Mouse (Mus musculus) heart, embryonic 11.5 days (tissue): ENCODE data around the gene Snhg11. TPM values are rescaled to one million over a fixed set of nuclear protein-coding genes. Genes with fewer than 3 reads are reported as not detected.

Source experiments
- ATAC-seq: fragments of 200-750 bp; cut with Nextera tagmentation; replicated peaks from 2 replicates; pipeline ENCODE4 v1.8.0; 2017; ENCODE audit warnings: moderate library complexity; ENCODE audit not compliant: insufficient number of reproducible peaks, low FRiP score, low TSS enrichment
- H3K27ac ChIP-seq: fragments of 300-500 bp; sonication (generic); 2 replicates; pipeline ENCODE4 v1.5.1; 2014; ENCODE audit warnings: mild to moderate bottlenecking, low read depth, low read length
- H3K27me3 ChIP-seq: fragments of 300-500 bp; sonication (generic); 2 replicates; pipeline ENCODE4 v1.6.1; 2014; ENCODE audit warnings: mild to moderate bottlenecking, low read length, mixed read lengths; ENCODE audit not compliant: control insufficient read depth, insufficient read depth
- H3K36me3 ChIP-seq: fragments of 300-500 bp; sonication (generic); 2 replicates; pipeline ENCODE4 v1.6.1; 2014; ENCODE audit warnings: mild to moderate bottlenecking, low read length, moderate library complexity, mixed read lengths; ENCODE audit not compliant: control insufficient read depth, insufficient read depth
- H3K4me1 ChIP-seq: fragments of 300-500 bp; sonication (generic); 2 replicates; pipeline ENCODE4 v1.6.1; 2014; ENCODE audit warnings: low read length; ENCODE audit not compliant: control insufficient read depth, insufficient read depth
- H3K4me2 ChIP-seq: fragments of 300-500 bp; sonication (generic); 2 replicates; pipeline ENCODE4 v1.6.1; 2014; ENCODE audit warnings: mild to moderate bottlenecking, moderate library complexity
- H3K4me3 ChIP-seq: fragments of 300-500 bp; sonication (generic); 2 replicates; pipeline ENCODE4 v1.5.1; 2014; ENCODE audit warnings: low read depth, low read length
- H3K9ac ChIP-seq: fragments of 300-500 bp; sonication (generic); 2 replicates; pipeline ENCODE4 v1.6.1; 2014; ENCODE audit warnings: mild to moderate bottlenecking, low read depth, low read length, moderate library complexity
- H3K9me3 ChIP-seq: fragments of 300-500 bp; sonication (generic); replicated peaks from 2 replicates; pipeline ENCODE4 v1.6.1; 2016; ENCODE audit warnings: low read length; ENCODE audit not compliant: control insufficient read depth
- WGBS: fragments of 180-500 bp; shearing (Covaris S2); extraction: QIAGEN DNeasy Blood & Tissue Kit; methylation state at CpG from one replicate; pipeline ENCODE4 v1.1.7; 2014; ENCODE audit not compliant: insufficient replicate concordance; 5-methylcytosine and 5-hydroxymethylcytosine counted together
- polyA plus RNA-seq: library from polyadenylated mRNA; unstranded; fragments of >200 nt; fragmentation: Nextera tagmentation; extraction: Ambion mirVana; gene quantifications from 2 replicates; pipeline ENCODE4 v1.2.1, GENCODE M21; 2014

Snhg11 gene
- polyA plus RNA-seq: 1.3 and 1.6 TPM in 2 replicates

GRCm38 (mm10) chr2:158375443-158376122 is at the start of gene Snhg11:
Snhg11 (plus strand) TSS chr2:158375638.
- Histone ChIP-seq H3K27ac (no peak within 1 kb of the TSS), H3K4me1 (no peaks in the 10 kb centered on the region), H3K27me3 (peaks cover 32% of the 10 kb centered on the region), H3K9me3 (no peaks in the 10 kb centered on the region), H3K36me3 (no peaks in the 10 kb centered on the region), H3K9ac (0 out of 2 replicates have a peak within 1 kb of the TSS, but pooled peaks have one; percentile 46), H3K4me2 (peak within 1 kb of the TSS; percentile 67), H3K4me3 (peak within 1 kb of the TSS; percentile 36)
- WGBS: 1% methylated on average over 36 of the region's 36 CpGs
- ATAC-seq: no peak

DNA sequence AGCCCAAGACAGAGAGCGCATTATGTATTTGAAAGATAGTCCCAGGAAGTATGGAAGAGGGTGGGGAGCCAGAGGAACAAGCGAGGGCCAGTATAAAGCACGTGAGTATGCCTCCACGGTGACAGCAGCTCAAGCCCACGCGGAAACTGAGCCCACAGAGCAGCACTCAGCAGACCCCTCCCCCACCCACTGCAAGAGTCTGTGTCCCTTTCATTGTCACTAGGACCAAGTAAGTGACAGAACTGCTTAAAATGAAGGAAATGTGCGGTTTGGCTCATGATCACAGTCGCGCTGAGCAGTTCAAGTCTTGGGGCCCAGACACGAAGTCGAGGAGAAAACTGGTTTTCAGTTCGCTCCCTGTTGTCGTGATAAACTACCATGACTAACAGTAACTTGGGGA is 41.1 kb upstream of the Snhg11 start:
- Histone ChIP-seq H3K4me3 (no peak overlapping the region), H3K27ac (no peak overlapping the region), H3K9ac (no peak overlapping the region), H3K9me3 (no peaks in the 10 kb centered on the region), H3K27me3 (no peaks in the 10 kb centered on the region), H3K4me2 (no peak overlapping the region), H3K36me3 (no peaks in the 10 kb centered on the region), H3K4me1 (no peaks in the 10 kb centered on the region)
- ATAC-seq: no peak
- 84% methylated on average over 13 of the region's 13 CpGs for WGBS

- Histone ChIP-seq H3K9ac (no peak overlapping the region), H3K27ac (no peak overlapping the region), H3K27me3 (no peaks in the 10 kb centered on the region), H3K4me3 (no peak overlapping the region), H3K4me2 (no peak overlapping the region), H3K36me3 (no peaks in the 10 kb centered on the region), H3K9me3 (no peaks in the 10 kb centered on the region), H3K4me1 (no peaks in the 10 kb centered on the region)
- WGBS: 80% methylated on average over 10 of the region's 10 CpGs
- no peak for ATAC-seq
Measured at GRCm38 (mm10) chr2:158337698-158338097, 37.7 kb upstream of the Snhg11 start.

GRCm38 (mm10) chr2:158339948-158340564 is 35.4 kb upstream of the Snhg11 start:
- 37% methylated on average over 11 of the region's 11 CpGs for WGBS
- Histone ChIP-seq H3K36me3 (no peaks in the 10 kb centered on the region), H3K4me2 (no peak overlapping the region), H3K4me3 (no peak overlapping the region), H3K9me3 (no peaks in the 10 kb centered on the region), H3K27ac (no peak overlapping the region), H3K27me3 (no peaks in the 10 kb centered on the region), H3K4me1 (no peaks in the 10 kb centered on the region), H3K9ac (no peak overlapping the region)
- no peak for ATAC-seq

GRCm38 (mm10) chr2:158341324-158341723 is 34.1 kb upstream of the Snhg11 start:
- Histone ChIP-seq H3K27ac (no peak overlapping the region), H3K9ac (no peak overlapping the region), H3K4me2 (no peak overlapping the region), H3K4me3 (no peak overlapping the region), H3K36me3 (no peaks in the 10 kb centered on the region), H3K9me3 (no peaks in the 10 kb centered on the region), H3K4me1 (no peaks in the 10 kb centered on the region), H3K27me3 (no peaks in the 10 kb centered on the region)
- WGBS: 58% methylated on average over 2 of the region's 2 CpGs
- ATAC-seq: no peak

GRCm38 (mm10) chr2:158343495-158343894 is 31.9 kb upstream of the Snhg11 start:
- Histone ChIP-seq H3K9ac (no peak overlapping the region), H3K27me3 (no peaks in the 10 kb centered on the region), H3K4me2 (no peak overlapping the region), H3K4me1 (no peaks in the 10 kb centered on the region), H3K27ac (no peak overlapping the region), H3K36me3 (no peaks in the 10 kb centered on the region), H3K4me3 (no peak overlapping the region), H3K9me3 (no peaks in the 10 kb centered on the region)
- no peak for ATAC-seq
- WGBS: 77% methylated on average over 5 of the region's 5 CpGs

- Histone ChIP-seq H3K36me3 (no peaks in the 10 kb centered on the region), H3K27me3 (no peaks in the 10 kb centered on the region), H3K9ac (no peak overlapping the region), H3K9me3 (no peaks in the 10 kb centered on the region), H3K4me3 (no peak overlapping the region), H3K27ac (no peak overlapping the region), H3K4me2 (no peak overlapping the region), H3K4me1 (no peaks in the 10 kb centered on the region)
- no peak for ATAC-seq
- WGBS: 62% methylated on average over 6 of the region's 6 CpGs
Measured at GRCm38 (mm10) chr2:158346467-158346866, 29.0 kb upstream of the Snhg11 start.

DNA sequence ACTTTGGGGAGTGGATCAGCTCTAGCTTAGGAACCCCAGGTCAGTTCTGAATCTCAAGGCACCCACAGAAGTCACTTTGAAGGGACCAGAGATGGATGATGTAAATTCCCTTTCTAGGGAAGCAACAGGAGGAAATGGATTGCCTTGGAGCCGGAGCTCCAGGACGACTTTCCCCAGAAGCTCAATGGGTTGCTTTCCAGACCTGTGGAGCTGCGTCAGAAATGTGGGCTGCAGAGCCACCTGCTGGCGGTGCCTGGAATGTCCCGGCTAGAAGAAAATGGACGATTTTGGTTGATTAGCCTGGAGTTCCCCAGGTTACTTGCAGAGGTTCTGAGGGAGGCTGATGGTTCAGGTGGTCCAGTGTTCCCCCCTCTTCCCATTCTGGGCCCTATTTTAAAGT is 27.6 kb upstream of the Snhg11 start:
- Histone ChIP-seq H3K9ac (no peak overlapping the region), H3K36me3 (no peaks in the 10 kb centered on the region), H3K9me3 (no peaks in the 10 kb centered on the region), H3K27ac (no peak overlapping the region), H3K4me1 (no peaks in the 10 kb centered on the region), H3K4me2 (no peak overlapping the region), H3K4me3 (no peak overlapping the region), H3K27me3 (no peaks in the 10 kb centered on the region)
- 5% methylated on average over 6 of the region's 6 CpGs for WGBS
- ATAC-seq: no peak
